Mouse (Mus musculus): Measurements from ENCODE around the gene Ensa.
A peak's percentile ranks its signal among the peaks of the same experiment; 100 is the strongest.

Gene Ensa

GRCm38 (mm10) chr3:95632648-95633588 is 8.1 kb downstream of the Ensa start:
- TF ChIP-seq GATA4 (IDR thresholded peaks at IDR 0.05; ENCODE audit: insufficient replicate concordance, low read length), result no peak

DNA sequence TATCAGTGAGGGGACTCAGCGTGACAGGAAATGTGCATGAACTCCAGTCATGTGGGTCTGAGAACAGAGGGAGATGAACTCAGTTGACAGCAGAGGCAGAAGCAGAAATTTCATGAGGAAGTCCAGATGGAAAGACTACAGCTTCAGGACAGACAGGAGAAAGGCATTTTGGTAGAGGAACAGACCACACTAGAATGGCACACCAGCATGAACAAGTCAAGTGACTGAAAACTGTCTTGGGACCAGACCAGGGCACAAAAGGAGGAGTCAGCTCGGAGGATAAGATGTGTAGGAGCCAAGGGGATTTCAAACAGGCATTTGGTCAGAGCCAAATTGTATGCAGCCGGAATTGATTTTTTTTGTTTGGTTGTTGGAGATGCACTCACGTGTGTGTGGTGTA is 10.8 kb downstream of the Ensa start:
- no peak for TF ChIP-seq GATA4 (IDR thresholded peaks at IDR 0.05; ENCODE audit: insufficient replicate concordance, low read length)

GRCm38 (mm10) chr3:95636072-95636471 is 11.3 kb downstream of the Ensa start:
- peak; percentile 57; the same call in 1 of the 2 replicates for TF ChIP-seq GATA4 (IDR thresholded peaks at IDR 0.05; ENCODE audit: insufficient replicate concordance, low read length)

- no peak for TF ChIP-seq GATA4 (IDR thresholded peaks at IDR 0.05; ENCODE audit: insufficient replicate concordance, low read length)
Measured at GRCm38 (mm10) chr3:95639694-95640093, 14.9 kb downstream of the Ensa start.

GRCm38 (mm10) chr3:95643097-95643496 is 18.3 kb downstream of the Ensa start:
- no peak for TF ChIP-seq GATA4 (IDR thresholded peaks at IDR 0.05; ENCODE audit: insufficient replicate concordance, low read length)

GRCm38 (mm10) chr3:95645313-95646235 is 20.8 kb downstream of the Ensa start:
- no peak for TF ChIP-seq GATA4 (IDR thresholded peaks at IDR 0.05; ENCODE audit: insufficient replicate concordance, low read length)

- no peak for TF ChIP-seq GATA4 (IDR thresholded peaks at IDR 0.05; ENCODE audit: insufficient replicate concordance, low read length)
Measured at GRCm38 (mm10) chr3:95648016-95648415, 23.2 kb downstream of the Ensa start.

DNA sequence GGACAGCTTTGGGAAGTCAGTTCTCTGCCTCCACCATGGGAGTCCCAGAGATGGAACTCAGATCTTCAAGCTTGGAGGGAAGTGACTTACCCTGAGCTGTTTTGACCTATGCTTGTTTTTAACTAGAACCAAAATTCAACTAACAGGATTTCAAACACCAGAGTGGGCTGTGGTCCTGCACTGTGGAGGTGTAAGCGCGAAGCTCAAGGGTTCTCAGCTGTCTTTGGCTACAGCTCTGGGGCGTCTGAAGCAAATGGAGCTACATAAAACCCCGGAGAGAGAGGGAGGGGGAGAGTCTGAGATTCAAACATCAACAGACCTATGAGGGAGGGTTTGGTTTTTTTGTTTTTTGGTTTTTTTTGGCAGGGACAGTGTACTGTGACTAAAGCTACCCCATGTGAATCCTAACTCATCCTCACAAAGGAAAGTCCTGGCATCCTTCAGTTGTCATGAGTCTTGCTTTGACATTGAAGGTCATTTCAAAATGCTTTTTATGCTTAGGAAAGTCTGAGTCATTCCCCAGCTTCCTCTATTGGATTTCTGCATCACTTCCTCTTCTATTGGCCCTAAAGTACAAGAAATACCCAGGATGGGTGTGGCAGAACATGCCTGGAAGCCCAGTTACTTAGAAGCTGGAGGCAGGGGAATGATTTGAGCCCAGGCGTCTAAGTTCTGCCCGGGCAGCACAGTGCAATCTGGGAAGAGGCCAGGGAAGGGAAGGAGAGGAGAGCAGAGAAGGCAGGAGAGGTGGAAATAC is 25.7 kb downstream of the Ensa start:
- no peak for TF ChIP-seq GATA4 (IDR thresholded peaks at IDR 0.05; ENCODE audit: insufficient replicate concordance, low read length)

DNA sequence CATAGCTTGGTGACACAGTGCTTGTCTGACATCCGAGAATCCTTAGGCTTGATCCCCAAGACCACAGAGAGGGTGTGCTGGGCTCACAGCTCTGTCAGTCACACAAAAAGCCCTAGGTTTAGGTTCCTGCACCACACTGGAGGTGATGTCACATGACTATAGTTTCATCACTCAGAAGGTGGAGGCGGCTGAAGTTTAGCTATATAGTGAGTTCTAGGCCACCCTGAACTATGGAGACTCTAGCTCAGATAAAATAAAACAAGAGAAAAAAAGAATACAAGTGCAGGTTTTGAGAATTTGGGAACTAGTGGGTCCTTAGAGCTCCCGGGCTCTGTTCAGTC is 26.2 kb downstream of the Ensa start:
- no peak for TF ChIP-seq GATA4 (IDR thresholded peaks at IDR 0.05; ENCODE audit: insufficient replicate concordance, low read length)

DNA sequence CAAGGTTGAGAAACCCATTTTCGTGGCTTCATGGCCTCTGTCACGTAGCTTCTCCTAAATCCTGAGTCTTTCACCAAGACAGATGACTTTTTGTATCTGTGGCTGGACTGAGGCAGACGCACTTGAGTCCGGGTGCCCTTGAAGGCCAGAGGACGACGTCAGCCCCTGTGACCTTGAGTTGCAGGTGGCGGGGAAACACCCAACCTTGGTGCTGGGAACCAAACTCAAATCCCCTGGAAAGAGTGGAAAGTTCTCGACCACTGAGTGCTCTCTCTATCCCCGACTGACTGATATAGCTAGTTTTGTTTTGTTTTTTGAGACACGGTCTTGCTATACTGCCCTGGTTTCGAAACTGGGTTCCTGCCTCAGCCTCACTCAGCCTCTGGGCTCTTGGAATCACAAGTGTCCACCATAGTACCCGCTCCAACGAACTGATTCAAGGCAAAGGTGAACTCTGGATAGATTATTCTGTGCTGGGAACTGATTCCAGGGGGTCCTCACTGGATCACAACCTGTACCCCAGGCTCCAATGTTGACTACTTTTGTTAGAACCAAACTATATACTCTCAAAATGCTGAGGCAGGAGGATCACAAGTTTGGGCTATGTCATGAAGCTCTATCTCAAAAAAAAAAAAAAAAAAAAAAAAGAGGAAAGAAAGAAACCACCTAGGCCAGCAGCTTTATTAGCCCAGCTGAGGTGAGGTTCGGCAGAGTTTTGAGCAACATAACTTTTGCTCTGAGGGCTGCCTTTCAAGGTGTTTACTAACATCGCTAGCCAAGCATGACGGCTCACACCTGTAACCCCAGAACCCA is 26.8 kb downstream of the Ensa start:
- TF ChIP-seq GATA4 (IDR thresholded peaks at IDR 0.05; ENCODE audit: insufficient replicate concordance, low read length), result no peak

- TF ChIP-seq GATA4 (IDR thresholded peaks at IDR 0.05; ENCODE audit: insufficient replicate concordance, low read length), result no peak
Measured at GRCm38 (mm10) chr3:95652204-95652811, 27.5 kb downstream of the Ensa start.

GRCm38 (mm10) chr3:95652871-95653270 is 28.1 kb downstream of the Ensa start:
- no peak for TF ChIP-seq GATA4 (IDR thresholded peaks at IDR 0.05; ENCODE audit: insufficient replicate concordance, low read length)

GRCm38 (mm10) chr3:95653473-95654034 is 28.8 kb downstream of the Ensa start:
- no peak for TF ChIP-seq GATA4 (IDR thresholded peaks at IDR 0.05; ENCODE audit: insufficient replicate concordance, low read length)

DNA sequence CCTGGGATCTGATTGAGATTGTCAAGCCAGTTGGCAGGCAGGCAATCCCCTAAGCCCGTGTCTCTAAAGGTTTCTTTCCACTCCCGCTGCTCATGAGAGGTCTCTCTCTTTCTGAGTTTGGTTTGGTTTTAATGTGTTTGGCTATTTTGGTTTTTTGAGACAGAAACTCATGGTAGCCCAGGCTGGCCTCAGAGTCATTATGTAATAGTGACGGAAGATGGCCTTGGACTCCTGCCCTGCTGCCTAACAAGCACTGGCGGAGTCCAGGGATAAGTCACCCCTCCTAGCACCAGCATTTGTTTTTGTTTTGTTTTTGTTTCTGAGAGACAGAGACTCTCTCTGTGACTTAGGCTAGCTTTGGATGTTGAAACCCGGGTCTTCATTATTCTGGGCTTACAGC is 30.6 kb downstream of the Ensa start:
- no peak for TF ChIP-seq GATA4 (IDR thresholded peaks at IDR 0.05; ENCODE audit: insufficient replicate concordance, low read length)
